Mouse (Mus musculus): ENCODE data around the gene Runx1. TPM values are rescaled to one million over a fixed set of nuclear protein-coding genes. Genes with fewer than 3 reads are reported as not detected.

The Runx1 gene
- polyA plus RNA-seq, 1 experiment, result 38.8 TPM

DNA sequence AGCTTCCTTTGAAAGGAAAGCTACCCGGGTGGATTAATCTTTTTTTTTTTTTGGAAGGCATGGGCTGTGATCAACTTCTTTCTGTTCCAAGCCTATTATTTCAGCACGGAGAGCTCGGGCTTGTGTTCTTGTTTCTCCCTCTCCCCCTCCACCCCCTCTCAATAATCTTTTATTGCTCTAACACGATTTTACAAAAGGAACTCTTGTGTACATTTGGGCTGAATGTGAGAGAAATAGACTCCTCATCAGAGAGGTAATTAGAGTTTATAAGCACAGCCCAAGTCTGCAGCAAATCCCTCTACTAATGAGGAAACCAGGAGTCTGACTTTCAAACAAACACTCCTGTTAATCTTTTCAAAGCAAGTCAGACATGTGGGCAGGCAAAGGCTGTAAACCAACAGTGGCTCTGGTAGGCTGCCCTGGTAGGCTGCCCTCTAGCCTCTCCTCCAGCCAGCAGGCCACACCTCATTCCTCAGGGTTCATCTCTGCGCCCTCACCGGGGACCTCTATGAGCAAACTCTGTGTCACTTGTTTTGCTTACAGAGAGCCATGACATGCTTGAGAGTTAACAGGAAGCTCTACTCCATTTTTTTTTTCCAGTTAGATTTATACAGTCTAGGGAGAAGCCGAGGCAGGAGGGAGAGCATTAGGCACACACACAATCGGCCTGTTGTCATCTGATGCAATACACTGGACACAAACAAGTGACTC lies 216.8 kb downstream of the Runx1 start:
- peaks cover 4% of the 10 kb centered on the region for H3K79me2 ChIP-seq (ENCODE audit: control insufficient read depth, insufficient read depth)
- TF ChIP-seq E2F4 (IDR thresholded peaks at IDR 0.05; ENCODE audit: insufficient read depth) (no peak), SRF (IDR thresholded peaks at IDR 0.05; ENCODE audit: control insufficient read depth, insufficient read length, low read depth) (no peak), POLR2A (IDR thresholded peaks at IDR 0.05; ENCODE audit: insufficient read length, low read depth) (peak; percentile 40), MAX (IDR thresholded peaks at IDR 0.05; ENCODE audit: low read depth) (no peak), MYOD1 (IDR thresholded peaks at IDR 0.05; ENCODE audit: control insufficient read depth in 1 of 3, insufficient read length in 2 of 3, low read depth in 2 of 3) (peak in 1 of 3 experiments; percentile 36), POLR2AphosphoS2 (IDR thresholded peaks at IDR 0.05; ENCODE audit: insufficient read length, low read depth) (peak; percentile 47), USF1 (IDR thresholded peaks at IDR 0.05; ENCODE audit: low read depth) (no peak), MYOG (IDR thresholded peaks at IDR 0.05; ENCODE audit: control insufficient read depth in 1 of 3, insufficient read depth in 1 of 3, insufficient read length in 2 of 3, low read depth in 2 of 3) (peak in 1 of 3 experiments; percentile 44), CEBPB (IDR thresholded peaks at IDR 0.05; ENCODE audit: insufficient read depth, poor library complexity, severe bottlenecking) (peak; percentile 83), TCF3 (IDR thresholded peaks at IDR 0.05; ENCODE audit: insufficient read length, low read depth) (no peak), TCF12 (IDR thresholded peaks at IDR 0.05; ENCODE audit: insufficient read depth, poor library complexity, severe bottlenecking) (no peak), REST (IDR thresholded peaks at IDR 0.05; ENCODE audit: insufficient read depth, insufficient read length) (no peak)
- no peak overlapping the region for H3ac ChIP-seq (ENCODE audit: control insufficient read depth, insufficient read length)
- no peak overlapping the region for H3K4me3 ChIP-seq
- H3K27me3 ChIP-seq (ENCODE audit: control insufficient read depth, insufficient read depth, insufficient read length), result no peaks in the 10 kb centered on the region
- peaks cover 35% of the 10 kb centered on the region for H3K36me3 ChIP-seq (ENCODE audit: control insufficient read depth, insufficient read depth)
- peak overlapping the region; percentile 74 for H3K4me2 ChIP-seq (ENCODE audit: low read depth)

DNA sequence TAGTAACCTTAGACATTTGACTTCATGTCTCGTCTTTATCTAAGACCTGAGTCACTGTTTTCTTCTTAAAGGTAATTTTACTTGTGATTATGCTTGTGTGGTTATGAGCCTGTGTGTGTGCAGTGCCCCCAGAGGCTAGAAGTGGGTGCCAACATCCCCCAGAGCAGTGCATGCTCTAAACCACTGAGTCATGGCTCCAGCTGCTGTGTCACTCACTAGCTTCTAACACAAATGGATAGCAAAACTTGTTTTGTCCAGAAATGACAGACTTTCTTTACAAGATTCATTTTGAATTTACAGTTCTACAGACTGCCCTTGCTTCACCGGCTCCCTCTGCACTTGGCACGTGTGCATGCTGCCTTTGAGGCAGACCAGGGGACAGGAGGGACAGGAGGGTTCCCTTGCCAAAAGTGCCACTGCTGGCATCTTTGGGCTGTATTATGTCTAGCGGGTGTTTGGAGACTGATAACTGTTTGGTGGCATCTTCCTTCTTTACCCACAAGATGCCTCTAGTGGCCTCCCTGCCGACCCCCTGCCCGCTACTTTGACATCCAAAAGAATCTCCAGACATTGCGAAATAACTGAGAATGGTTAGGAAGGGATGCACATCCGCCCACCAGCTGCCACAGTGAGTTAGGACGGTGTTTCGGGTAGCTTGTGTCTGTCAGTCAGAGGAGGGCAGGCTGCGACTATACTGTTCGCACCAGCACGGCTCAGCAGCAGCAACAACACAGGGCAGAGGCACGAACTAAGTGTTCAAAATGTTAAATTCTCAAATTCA lies 217.6 kb downstream of the Runx1 start:
- Histone ChIP-seq H3K4me2 (ENCODE audit: low read depth) (peak overlapping the region; percentile 74), H3K4me3 (no peak overlapping the region), H3ac (ENCODE audit: control insufficient read depth, insufficient read length) (no peak overlapping the region), H3K27me3 (ENCODE audit: control insufficient read depth, insufficient read depth, insufficient read length) (no peaks in the 10 kb centered on the region), H3K79me2 (ENCODE audit: control insufficient read depth, insufficient read depth) (peaks cover 4% of the 10 kb centered on the region), H3K36me3 (ENCODE audit: control insufficient read depth, insufficient read depth) (peaks cover 36% of the 10 kb centered on the region)
- TF ChIP-seq MYOG (IDR thresholded peaks at IDR 0.05; ENCODE audit: control insufficient read depth in 1 of 3, insufficient read depth in 1 of 3, insufficient read length in 2 of 3, low read depth in 2 of 3), result peak; percentile 20 to 46 (median 29)
- peak; percentile 32 for TF ChIP-seq TCF12 (IDR thresholded peaks at IDR 0.05; ENCODE audit: insufficient read depth, poor library complexity, severe bottlenecking)
- TF ChIP-seq SRF (IDR thresholded peaks at IDR 0.05; ENCODE audit: control insufficient read depth, insufficient read length, low read depth), result no peak
- TF ChIP-seq POLR2AphosphoS2 (IDR thresholded peaks at IDR 0.05; ENCODE audit: insufficient read length, low read depth), result peak; percentile 35
- TF ChIP-seq POLR2A (IDR thresholded peaks at IDR 0.05; ENCODE audit: insufficient read length, low read depth), result peak; percentile 41
- TF ChIP-seq MYOD1 (IDR thresholded peaks at IDR 0.05; ENCODE audit: control insufficient read depth in 1 of 3, insufficient read length in 2 of 3, low read depth in 2 of 3), result peak; percentile 91 to 98 (median 97)
- TF ChIP-seq TCF3 (IDR thresholded peaks at IDR 0.05; ENCODE audit: insufficient read length, low read depth), result peak; percentile 66
- no peak for TF ChIP-seq REST (IDR thresholded peaks at IDR 0.05; ENCODE audit: insufficient read depth, insufficient read length)

DNA sequence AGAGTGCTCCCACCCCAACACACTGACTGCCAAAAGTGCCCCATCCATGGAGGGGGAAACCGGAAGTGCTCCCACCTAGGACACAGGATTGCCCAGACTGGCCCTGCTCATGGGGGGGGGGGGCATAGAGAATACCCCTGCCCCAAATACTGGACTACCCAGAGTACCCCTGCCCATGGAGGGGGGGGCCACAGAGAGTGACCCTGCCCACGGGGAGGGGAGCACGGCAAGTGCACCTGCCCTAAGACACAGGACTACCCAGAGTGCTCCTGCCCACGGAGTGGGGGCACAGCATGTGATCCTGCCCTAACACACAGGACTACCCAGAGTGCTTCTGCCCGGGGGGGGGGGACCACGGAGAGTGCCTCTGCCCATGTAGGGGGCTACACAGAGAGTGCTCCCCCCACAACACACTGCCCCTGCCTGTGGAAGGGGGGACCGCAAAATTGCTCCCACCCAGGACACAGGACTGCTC lies 219.4 kb downstream of the Runx1 start:
- Histone ChIP-seq H3K4me2 (ENCODE audit: low read depth) (no peak overlapping the region), H3K27me3 (ENCODE audit: control insufficient read depth, insufficient read depth, insufficient read length) (no peaks in the 10 kb centered on the region), H3K4me3 (no peak overlapping the region), H3K36me3 (ENCODE audit: control insufficient read depth, insufficient read depth) (peaks cover 31% of the 10 kb centered on the region), H3K79me2 (ENCODE audit: control insufficient read depth, insufficient read depth) (peaks cover 4% of the 10 kb centered on the region), H3ac (ENCODE audit: control insufficient read depth, insufficient read length) (no peak overlapping the region)
- peak; percentile 12 for TF ChIP-seq POLR2A (IDR thresholded peaks at IDR 0.05; ENCODE audit: insufficient read length, low read depth)
- no peak for TF ChIP-seq CEBPB (IDR thresholded peaks at IDR 0.05; ENCODE audit: insufficient read depth, poor library complexity, severe bottlenecking)

DNA sequence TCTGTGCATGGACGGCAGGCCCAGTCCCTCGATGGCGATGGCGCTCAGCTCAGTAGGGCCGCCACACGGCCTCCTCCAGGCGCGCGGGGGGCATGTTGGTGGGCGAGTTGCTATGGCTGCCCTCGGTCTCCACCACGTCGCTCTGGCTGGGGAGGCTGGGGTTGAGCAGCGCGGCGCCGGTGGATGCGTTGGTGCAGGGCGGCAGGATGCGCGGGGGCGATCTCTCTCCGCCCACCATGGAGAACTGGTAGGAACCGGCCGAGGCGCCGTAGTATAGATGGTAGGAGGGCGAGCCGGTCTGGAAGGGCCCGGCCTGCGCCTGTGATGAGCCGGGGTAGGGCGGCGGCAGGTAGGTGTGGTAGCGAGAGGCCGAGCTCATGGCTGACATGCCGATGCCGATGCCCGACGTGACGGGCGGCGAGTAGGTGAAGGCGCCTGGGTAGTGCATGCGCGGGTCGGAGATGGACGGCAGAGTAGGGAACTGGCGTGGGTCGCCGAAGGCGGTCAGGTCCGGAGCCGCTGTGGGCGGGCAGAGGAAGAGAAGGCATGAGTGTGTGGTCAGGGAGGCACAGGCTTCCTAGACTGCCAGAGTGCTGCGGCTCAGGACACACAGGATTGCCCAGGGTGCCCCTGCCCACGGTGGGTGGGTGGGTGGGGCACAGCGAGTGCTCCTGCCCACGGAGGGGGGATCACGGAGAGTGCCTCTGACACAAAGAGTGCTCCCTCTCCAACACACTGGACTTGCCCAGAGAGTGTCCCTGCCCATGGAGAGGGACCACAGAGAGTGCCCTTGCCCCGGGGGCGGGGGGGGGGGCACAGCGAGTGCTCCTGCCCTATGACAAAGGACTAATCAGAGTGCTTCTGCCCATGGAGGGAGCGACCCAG lies 220.1 kb downstream of the Runx1 start:
- Histone ChIP-seq H3K4me3 (no peak overlapping the region), H3K4me2 (ENCODE audit: low read depth) (no peak overlapping the region), H3K79me2 (ENCODE audit: control insufficient read depth, insufficient read depth) (peaks cover 4% of the 10 kb centered on the region), H3K36me3 (ENCODE audit: control insufficient read depth, insufficient read depth) (peaks cover 24% of the 10 kb centered on the region), H3K27me3 (ENCODE audit: control insufficient read depth, insufficient read depth, insufficient read length) (no peaks in the 10 kb centered on the region), H3ac (ENCODE audit: control insufficient read depth, insufficient read length) (no peak overlapping the region)
- TF ChIP-seq MYOG (IDR thresholded peaks at IDR 0.05; ENCODE audit: control insufficient read depth in 1 of 3, insufficient read depth in 1 of 3, insufficient read length in 2 of 3, low read depth in 2 of 3), result no peak
- no peak for TF ChIP-seq CEBPB (IDR thresholded peaks at IDR 0.05; ENCODE audit: insufficient read depth, poor library complexity, severe bottlenecking)
- TF ChIP-seq POLR2A (IDR thresholded peaks at IDR 0.05; ENCODE audit: insufficient read length, low read depth), result peak; percentile 14
- peak; percentile 23 for TF ChIP-seq POLR2AphosphoS2 (IDR thresholded peaks at IDR 0.05; ENCODE audit: insufficient read length, low read depth)

Data from myocyte (in vitro differentiated cells).